Mouse (Mus musculus) stomach, postnatal 0 days (tissue): ENCODE measurements around the gene Tinagl1.

Experiments used
- CTCF ChIP-seq: IDR thresholded peaks from 2 replicates; pipeline ENCODE4 v1.5.1; 2016; ENCODE audit warnings: antibody characterized with exemption, low read depth, mild to moderate bottlenecking, moderate library complexity
- EP300 ChIP-seq: optimal IDR thresholded peaks from 2 replicates; pipeline ENCODE3; 2016; ENCODE audit warnings: antibody characterized with exemption

- TF ChIP-seq CTCF (no peak), EP300 (no peak)
These were observed 2.8 kb downstream of the Tinagl1 start for GRCm38 (mm10) chr4:130171951-130172765.
